Mouse (Mus musculus) embryonic facial prominence, embryonic 14.5 days (tissue): ENCODE measurements at regions not wholly inside any gene's neighbourhood (a gene's known extent, or its start where the extent isn't known, plus 50 kb on each side); places are given as distances from the start of the nearest gene placed in this dataset.

Source experiments
- ATAC-seq: fragments of 200-750 bp; cut with Nextera tagmentation; 2 replicates; pipeline ENCODE4 v1.8.0; 2017; ENCODE audit warnings: low read depth, moderate number of reproducible peaks, moderate TSS enrichment
- DNase-seq: peaks from one replicate; pipeline ENCODE4 v3.0.0-alpha.2; 2015; ENCODE audit warnings: low spot score
- H3K27ac ChIP-seq: fragments of 300-500 bp; sonication (generic); replicated peaks from 2 replicates; pipeline ENCODE4 v1.5.1; 2014; ENCODE audit warnings: low read depth, mild to moderate bottlenecking, low read length, moderate library complexity
- H3K27me3 ChIP-seq: fragments of 300-500 bp; sonication (generic); replicated peaks from 2 replicates; pipeline ENCODE4 v1.6.1; 2014; ENCODE audit warnings: low read length; ENCODE audit not compliant: control insufficient read depth, insufficient read depth
- H3K36me3 ChIP-seq: fragments of 300-500 bp; sonication (generic); 2 replicates; pipeline ENCODE4 v1.6.1; 2014; ENCODE audit warnings: low read length, mixed read lengths; ENCODE audit not compliant: control insufficient read depth, insufficient read depth
- H3K4me1 ChIP-seq: fragments of 300-500 bp; sonication (generic); 2 replicates; pipeline ENCODE4 v1.6.1; 2014; ENCODE audit warnings: antibody characterized with exemption, low read length; ENCODE audit not compliant: control insufficient read depth, insufficient read depth
- H3K4me2 ChIP-seq: fragments of 300-500 bp; sonication (generic); 2 replicates; pipeline ENCODE4 v1.6.1; 2014; ENCODE audit warnings: low read depth, mild to moderate bottlenecking, low read length, moderate library complexity, mixed read lengths
- H3K4me3 ChIP-seq: fragments of 300-500 bp; sonication (generic); 2 replicates; pipeline ENCODE4 v1.5.1; 2014; ENCODE audit warnings: low read depth, mild to moderate bottlenecking, low read length
- H3K9ac ChIP-seq: fragments of 300-500 bp; sonication (generic); 2 replicates; pipeline ENCODE4 v1.6.1; 2014; ENCODE audit warnings: low read depth, mild to moderate bottlenecking, low read length, moderate library complexity, mixed read lengths
- H3K9me3 ChIP-seq: fragments of 300-500 bp; sonication (generic); 2 replicates; pipeline ENCODE4 v1.6.1; 2016; ENCODE audit warnings: low read length; ENCODE audit not compliant: control insufficient read depth
- WGBS: fragments of 180-500 bp; shearing (Covaris S2); extraction: QIAGEN DNeasy Blood & Tissue Kit; methylation state at CpG from one replicate; pipeline ENCODE4 v1.1.7; 2014; 5-methylcytosine and 5-hydroxymethylcytosine counted together

DNA sequence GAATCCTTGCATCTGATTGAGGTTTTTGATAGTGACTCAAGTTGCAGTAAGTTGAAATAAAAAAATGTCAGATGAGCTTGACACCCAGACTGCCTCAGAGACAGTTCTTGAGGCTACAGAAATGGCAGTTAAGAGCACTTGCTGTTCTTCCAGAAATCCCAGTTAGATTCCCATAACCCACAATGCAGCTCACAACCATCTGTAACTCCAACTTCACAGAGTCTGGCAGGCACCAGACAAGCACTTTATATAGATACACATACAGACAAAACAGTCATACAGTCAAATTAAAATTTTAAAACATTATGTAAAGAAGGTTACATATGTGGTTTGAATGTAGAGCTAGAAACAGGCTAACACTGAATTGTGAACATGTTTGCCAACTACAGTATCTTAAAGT lies 786.2 kb downstream of the Slc16a7 start:
- ATAC-seq (no peak), DNase-seq (no peak)
- Histone ChIP-seq H3K4me2 (no peak overlapping the region), H3K9ac (no peak overlapping the region), H3K36me3 (no peaks in the 10 kb centered on the region), H3K27me3 (no peaks in the 10 kb centered on the region), H3K27ac (no peak overlapping the region), H3K4me1 (no peaks in the 10 kb centered on the region), H3K4me3 (no peak overlapping the region), H3K9me3 (no peaks in the 10 kb centered on the region)

DNA sequence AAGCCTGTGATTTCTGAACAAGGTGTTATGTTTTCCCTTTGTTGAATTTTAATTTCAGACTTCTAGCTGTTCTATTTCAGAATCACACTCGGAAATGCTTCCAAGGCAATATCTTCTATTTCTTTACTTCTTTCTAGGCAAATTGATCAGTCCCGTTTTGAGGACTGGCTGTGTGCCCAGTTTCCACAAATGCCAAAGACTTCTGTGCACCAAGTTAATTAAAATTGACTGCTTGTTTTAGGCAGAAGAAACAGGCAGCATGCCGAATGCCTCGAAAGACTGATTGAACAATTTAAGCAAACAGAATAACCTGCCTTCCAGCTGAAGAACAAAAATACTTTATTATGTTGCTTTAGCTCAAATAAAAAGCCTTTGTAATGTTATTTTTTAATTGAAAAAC lies 818.5 kb downstream of the Slc16a7 start:
- no peak overlapping the region for H3K9ac ChIP-seq
- ATAC-seq (no peak), DNase-seq (peak; percentile 24)
- H3K27me3 ChIP-seq: no peaks in the 10 kb centered on the region
- H3K9me3 ChIP-seq: no peaks in the 10 kb centered on the region
- 43% methylated on average over 4 of the region's 4 CpGs for WGBS
- no peak overlapping the region for H3K4me2 ChIP-seq
- H3K4me1 ChIP-seq: no peaks in the 10 kb centered on the region
- no peak overlapping the region for H3K4me3 ChIP-seq
- no peaks in the 10 kb centered on the region for H3K36me3 ChIP-seq
- H3K27ac ChIP-seq: no peak overlapping the region

DNA sequence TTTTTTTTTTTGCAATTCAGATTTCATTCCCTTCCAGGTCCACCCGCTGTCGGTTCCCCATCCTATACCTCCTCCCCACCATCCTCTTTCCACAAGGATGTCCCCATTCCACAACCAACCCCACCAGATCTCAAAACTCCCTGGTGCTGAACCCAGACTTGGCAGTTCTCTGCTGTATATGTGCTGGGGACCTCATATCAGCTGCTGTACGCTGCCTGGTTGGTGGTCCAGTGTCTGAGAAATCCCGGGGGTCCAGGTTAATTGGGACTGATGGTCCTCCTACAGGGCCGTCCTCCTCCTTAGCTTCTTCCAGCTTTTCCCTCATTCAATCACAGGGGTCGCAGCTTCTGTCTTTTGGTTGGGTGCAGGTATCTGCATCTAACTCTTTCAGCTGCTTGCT lies 825.6 kb downstream of the Slc16a7 start:
- no peak overlapping the region for H3K9ac ChIP-seq
- H3K9me3 ChIP-seq: no peaks in the 10 kb centered on the region
- 88% methylated on average over 6 of the region's 6 CpGs for WGBS
- DNase-seq (no peak), ATAC-seq (no peak)
- no peaks in the 10 kb centered on the region for H3K27me3 ChIP-seq
- H3K4me3 ChIP-seq: no peak overlapping the region
- H3K36me3 ChIP-seq: no peaks in the 10 kb centered on the region
- no peaks in the 10 kb centered on the region for H3K4me1 ChIP-seq
- H3K27ac ChIP-seq: no peak overlapping the region
- H3K4me2 ChIP-seq: no peak overlapping the region

DNA sequence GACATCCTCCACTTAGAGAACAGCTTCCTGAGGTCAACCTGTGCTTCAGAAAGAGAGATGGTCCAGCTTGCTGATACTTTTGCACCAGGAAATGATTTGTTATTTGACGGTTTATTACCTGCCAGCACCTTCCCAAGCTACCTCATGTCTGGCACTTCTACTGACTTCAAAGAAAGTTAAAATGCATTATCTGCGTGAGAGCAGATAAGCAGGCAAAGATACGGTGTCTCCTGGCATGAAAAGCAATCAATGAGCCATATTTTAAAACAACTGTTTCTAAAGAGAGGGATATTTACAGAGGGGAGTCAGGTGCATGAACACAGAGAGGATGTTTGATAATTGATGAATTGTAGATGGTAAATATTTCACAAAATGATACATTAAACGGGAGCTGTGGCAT lies 861.1 kb downstream of the Slc16a7 start:
- no peak overlapping the region for H3K4me2 ChIP-seq
- no peaks in the 10 kb centered on the region for H3K9me3 ChIP-seq
- H3K9ac ChIP-seq: no peak overlapping the region
- H3K4me3 ChIP-seq: no peak overlapping the region
- no peak for ATAC-seq
- no peak overlapping the region for H3K27ac ChIP-seq
- H3K4me1 ChIP-seq: no peaks in the 10 kb centered on the region
- 76% methylated on average over 4 of the region's 4 CpGs for WGBS
- H3K36me3 ChIP-seq: no peaks in the 10 kb centered on the region
- no peak for DNase-seq
- H3K27me3 ChIP-seq: no peaks in the 10 kb centered on the region
